Mouse (Mus musculus) kidney, adult 2 months (tissue): Measurements from ENCODE around the gene Chd4. TPM values are rescaled to one million over a fixed set of nuclear protein-coding genes. Genes with fewer than 3 reads are reported as not detected.

Source experiments
- DNase-seq: peaks from one replicate; pipeline ENCODE4 v3.0.0; 2021
- H3K27ac ChIP-seq: fragments of 200-500 bp; 2 replicates; pipeline ENCODE4 v1.5.1; 2012; ENCODE audit warnings: low read depth, low read length, control low read depth, inconsistent platforms; ENCODE audit not compliant: insufficient read depth
- H3K27me3 ChIP-seq: fragments of 200-500 bp; replicated peaks from 2 replicates; pipeline ENCODE4 v1.6.1; 2012; ENCODE audit warnings: mild to moderate bottlenecking, moderate library complexity, low read length, inconsistent platforms; ENCODE audit not compliant: control insufficient read depth, insufficient read depth
- H3K36me3 ChIP-seq: fragments of 200-500 bp; 2 replicates; pipeline ENCODE4 v1.6.1; 2012; ENCODE audit warnings: mild to moderate bottlenecking, moderate library complexity, low read length, inconsistent platforms; ENCODE audit not compliant: control insufficient read depth, insufficient read depth
- H3K4me1 ChIP-seq: fragments of 200-500 bp; 2 replicates; pipeline ENCODE4 v1.6.1; 2011; ENCODE audit warnings: low read length; ENCODE audit not compliant: control insufficient read depth, insufficient read depth
- H3K4me3 ChIP-seq: fragments of 200-500 bp; 2 replicates; pipeline ENCODE4 v1.5.1; 2011; ENCODE audit warnings: mild to moderate bottlenecking, low read depth, low read length, control low read depth; ENCODE audit not compliant: insufficient read depth
- CTCF ChIP-seq: fragments of 200-500 bp; conservative IDR thresholded peaks from 2 replicates; pipeline ENCODE4 v1.5.1; 2011; ENCODE audit warnings: low read depth, mild to moderate bottlenecking, control low read depth, low read length, moderate library complexity, mixed read lengths; ENCODE audit not compliant: insufficient read depth, insufficient read length
- POLR2A ChIP-seq: fragments of 200-500 bp; IDR thresholded peaks from one replicate; pipeline ENCODE4 v1.6.1; 2011; ENCODE audit warnings: low read depth, low read length, control low read depth
- WGBS: fragments of 180-500 bp; shearing (Covaris S2); methylation state at CpG from one replicate; pipeline ENCODE4 v1.1.7; 2018; 5-methylcytosine and 5-hydroxymethylcytosine counted together
- polyA plus RNA-seq: library from polyadenylated mRNA; depleted of rRNA; stranded (reverse); fragments of >200 nt; gene quantifications from 2 replicates; pipeline ENCODE4 v1.2.3, GENCODE M21; 2012

The Chd4 gene
- polyA plus RNA-seq, 1 experiment: 43.6 TPM

DNA sequence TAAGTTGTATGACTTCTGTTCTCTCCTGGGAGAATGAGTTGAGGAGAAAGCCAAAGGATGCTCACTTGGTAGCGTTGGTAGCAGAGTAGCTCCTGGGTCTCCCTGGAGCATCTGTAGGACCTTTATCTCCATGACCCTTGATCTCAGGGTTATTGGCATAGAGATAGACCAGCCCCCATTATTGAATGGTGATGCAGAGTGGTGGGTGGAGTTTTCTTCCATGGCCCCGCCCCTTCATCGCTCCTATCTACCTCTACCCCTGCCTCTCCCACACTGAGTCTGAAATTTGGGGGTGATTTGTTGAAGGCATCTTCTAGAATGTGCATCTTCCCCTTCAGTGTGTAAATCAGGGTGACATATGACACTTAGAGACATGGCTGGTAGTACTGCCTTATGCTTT lies 60.7 kb downstream of the Chd4 start:
- 83% methylated on average over 3 of the region's 3 CpGs for WGBS
- TF ChIP-seq POLR2A (no peak), CTCF (no peak)
- no peaks in the 10 kb centered on the region for H3K36me3 ChIP-seq
- H3K4me1 ChIP-seq: no peaks in the 10 kb centered on the region; the same call in 1 of the 2 replicates
- no peak overlapping the region for H3K4me3 ChIP-seq
- DNase-seq: no peak
- H3K27me3 ChIP-seq: no peaks in the 10 kb centered on the region
- no peak overlapping the region for H3K27ac ChIP-seq

DNA sequence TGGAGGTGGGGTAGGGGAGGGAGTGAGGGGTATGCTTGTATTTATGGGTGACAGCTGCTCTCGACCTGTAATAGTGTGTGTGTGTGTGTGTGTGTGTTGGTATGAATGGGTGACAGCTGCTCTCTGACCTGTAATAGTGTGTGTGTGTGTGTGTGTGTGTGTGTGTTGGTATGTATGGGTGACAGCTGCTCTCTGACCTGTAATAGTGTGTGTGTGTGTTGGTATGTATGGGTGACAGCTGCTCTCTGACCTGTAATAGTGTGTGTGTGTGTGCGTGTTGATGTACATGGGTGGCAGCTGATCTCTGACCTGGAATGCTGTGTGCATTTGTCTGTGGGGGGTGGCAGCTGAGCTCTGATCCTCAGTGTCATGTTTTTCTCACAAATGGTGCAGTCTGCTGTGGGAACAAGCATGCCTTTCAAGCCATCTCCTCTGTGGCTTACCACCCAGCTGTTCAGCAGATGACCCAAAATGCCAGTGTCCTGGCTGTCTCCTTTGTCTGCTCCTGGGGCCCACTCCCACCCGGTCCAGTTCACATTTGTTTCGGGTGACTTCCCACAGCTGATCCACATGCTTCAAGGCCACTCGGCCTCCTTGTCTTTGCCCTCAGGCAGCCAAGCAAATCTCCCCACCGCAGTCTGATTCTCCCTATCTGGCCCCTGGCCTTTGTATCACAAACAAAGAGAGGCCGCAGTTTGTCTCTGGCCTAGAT lies 61.3 kb downstream of the Chd4 start:
- Histone ChIP-seq H3K27ac (no peak overlapping the region), H3K4me3 (no peak overlapping the region), H3K36me3 (no peaks in the 10 kb centered on the region), H3K4me1 (no peaks in the 10 kb centered on the region; the same call in 1 of the 2 replicates), H3K27me3 (no peaks in the 10 kb centered on the region)
- TF ChIP-seq POLR2A (no peak), CTCF (no peak)
- DNase-seq: peak; percentile 40
- 38% methylated on average over 7 of the region's 7 CpGs for WGBS

DNA sequence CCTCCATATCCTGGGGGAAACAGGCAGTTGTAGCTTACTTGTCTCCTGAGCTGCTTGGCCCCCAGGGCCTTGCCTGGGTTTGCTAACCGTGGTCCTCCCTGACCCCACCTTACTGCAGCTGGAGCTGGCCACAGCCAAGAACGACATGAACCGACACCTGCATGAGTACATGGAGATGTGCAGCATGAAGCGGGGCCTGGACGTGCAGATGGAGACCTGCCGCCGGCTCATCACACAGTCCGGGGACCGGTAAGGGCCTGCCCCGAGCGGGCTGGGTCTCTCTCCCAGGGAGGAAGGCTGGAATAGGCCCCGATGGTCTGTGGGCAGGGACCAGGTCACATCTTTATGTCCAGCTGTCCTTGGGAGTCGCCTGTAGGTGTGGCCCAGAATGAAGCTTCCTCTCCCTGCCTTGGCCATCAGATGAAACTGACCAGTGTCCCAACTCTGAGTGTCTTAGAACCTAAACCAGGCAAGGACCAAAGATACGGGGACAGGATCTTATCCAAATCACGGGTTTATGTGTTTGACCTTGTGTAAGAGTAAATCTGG lies 63.2 kb downstream of the Chd4 start:
- TF ChIP-seq POLR2A: no peak
- TF ChIP-seq CTCF: no peak
- Histone ChIP-seq H3K27ac (no peak overlapping the region), H3K4me1 (no peaks in the 10 kb centered on the region; the same call in 1 of the 2 replicates), H3K4me3 (no peak overlapping the region), H3K27me3 (no peaks in the 10 kb centered on the region), H3K36me3 (peaks cover 5% of the 10 kb centered on the region)
- DNase-seq: no peak
- 78% methylated on average over 15 of the region's 15 CpGs for WGBS

DNA sequence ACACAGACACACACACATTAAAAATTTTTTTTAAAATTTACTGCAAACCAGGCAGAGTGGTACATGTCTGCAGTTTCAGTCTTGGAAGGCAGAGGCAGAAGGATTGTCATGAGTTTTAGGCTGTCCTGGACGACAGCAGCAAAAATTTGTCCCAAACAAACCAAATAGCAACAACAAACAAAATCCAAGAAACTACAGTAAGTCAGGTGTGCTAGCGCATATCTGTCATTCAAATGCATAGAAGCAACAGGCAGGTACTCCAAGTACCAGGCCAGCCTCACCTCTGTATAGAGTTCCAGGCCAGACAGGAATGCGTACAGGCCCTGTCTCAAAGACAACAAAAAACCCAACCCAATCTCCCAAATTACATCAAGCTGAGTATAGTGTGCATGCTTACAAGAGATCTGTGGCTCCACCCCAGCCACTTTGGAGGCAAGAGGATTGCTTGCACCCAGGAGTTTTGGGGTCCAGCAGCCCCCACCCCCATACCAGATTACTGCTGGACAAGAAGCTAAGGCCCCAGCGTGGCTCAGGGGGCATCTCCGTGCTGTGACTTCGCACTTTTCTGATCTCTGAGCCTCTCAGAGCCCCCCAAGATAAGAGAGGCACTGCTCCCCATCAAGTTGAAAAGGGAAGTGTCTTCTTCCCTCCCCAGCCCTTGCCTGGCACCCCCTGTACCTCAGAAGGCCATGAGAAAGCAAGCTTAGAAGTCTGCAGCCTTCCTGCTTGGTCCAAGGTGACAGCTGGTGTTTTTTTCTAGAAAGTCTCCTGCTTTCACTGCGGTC lies 64.2 kb downstream of the Chd4 start:
- H3K36me3 ChIP-seq: peaks cover 5% of the 10 kb centered on the region
- no peak for DNase-seq
- H3K27me3 ChIP-seq: no peaks in the 10 kb centered on the region
- TF ChIP-seq POLR2A (no peak), CTCF (no peak)
- no peaks in the 10 kb centered on the region; the same call in 1 of the 2 replicates for H3K4me1 ChIP-seq
- no peak overlapping the region for H3K27ac ChIP-seq
- no peak overlapping the region for H3K4me3 ChIP-seq
- WGBS: 87% methylated on average over 7 of the region's 7 CpGs

DNA sequence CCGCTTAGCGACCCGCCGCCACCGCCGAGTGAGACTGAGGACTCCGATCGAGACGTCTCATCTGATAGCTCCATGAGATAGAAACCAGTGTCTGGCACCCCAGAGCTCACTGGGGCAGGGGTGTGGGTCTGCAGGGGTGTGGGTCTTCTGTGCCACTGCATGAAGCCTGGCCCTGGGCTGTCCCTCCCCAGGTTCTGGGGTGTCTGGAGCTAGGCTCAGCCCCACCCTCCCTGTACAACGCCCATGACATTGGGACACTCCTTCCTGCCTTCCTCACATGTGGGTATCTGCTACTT lies 64.7 kb downstream of the Chd4 start:
- TF ChIP-seq CTCF: no peak
- TF ChIP-seq POLR2A: no peak
- H3K36me3 ChIP-seq: peaks cover 5% of the 10 kb centered on the region
- no peak for DNase-seq
- H3K27me3 ChIP-seq: no peaks in the 10 kb centered on the region
- 68% methylated on average over 10 of the region's 10 CpGs for WGBS
- no peaks in the 10 kb centered on the region; the same call in 1 of the 2 replicates for H3K4me1 ChIP-seq
- H3K27ac ChIP-seq: peak overlapping the region; percentile 33; the same call in 1 of the 2 replicates
- H3K4me3 ChIP-seq: no peak overlapping the region

DNA sequence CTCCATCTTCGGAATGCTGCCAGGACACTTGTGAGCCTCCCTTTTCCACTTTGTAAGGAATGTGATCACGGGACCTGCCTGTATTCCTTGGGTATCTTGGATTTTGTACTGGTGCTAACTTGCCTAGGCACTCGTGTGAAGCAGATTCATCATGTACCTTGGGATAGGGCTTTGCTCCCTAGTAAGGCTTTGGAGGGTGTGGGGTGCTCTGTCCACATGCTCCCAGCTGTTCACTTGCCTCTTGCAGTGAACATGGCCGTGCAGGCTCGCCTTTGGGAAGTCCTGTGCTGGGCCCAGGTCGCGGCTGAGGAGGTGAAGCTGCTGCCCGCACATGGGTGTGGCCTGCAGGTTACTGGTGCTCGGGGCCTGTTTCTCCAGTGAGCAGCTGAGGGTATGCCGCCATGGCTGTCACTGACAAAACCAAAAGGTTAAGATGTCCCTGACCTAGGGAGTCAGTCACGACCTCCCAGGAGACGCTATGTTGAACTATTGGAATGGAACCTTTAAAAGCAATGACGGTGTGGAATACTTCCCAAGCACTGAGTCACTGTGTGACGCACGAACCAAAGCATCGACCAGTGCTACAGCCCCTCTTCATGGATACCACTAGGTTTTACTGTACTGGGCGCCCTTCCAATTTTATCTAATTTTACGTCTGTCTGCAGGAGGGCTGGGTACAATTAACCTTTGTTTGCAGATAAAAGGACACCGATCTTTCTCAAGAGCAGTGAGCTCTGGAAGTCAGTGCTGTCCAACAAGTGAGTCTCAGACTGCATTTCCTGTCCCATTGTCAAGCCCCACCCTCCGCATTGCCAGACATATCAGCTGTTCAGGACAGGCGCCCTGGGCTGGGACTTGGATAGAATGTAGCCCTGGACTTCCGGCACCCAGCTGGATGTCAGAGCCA lies 65.3 kb downstream of the Chd4 start:
- Histone ChIP-seq H3K4me1 (no peaks in the 10 kb centered on the region; the same call in 1 of the 2 replicates), H3K36me3 (peaks cover 5% of the 10 kb centered on the region), H3K4me3 (no peak overlapping the region), H3K27ac (peak overlapping the region; percentile 33; the same call in 1 of the 2 replicates), H3K27me3 (no peaks in the 10 kb centered on the region)
- WGBS: 28% methylated on average over 22 of the region's 22 CpGs
- DNase-seq: peak; percentile 90
- no peak for TF ChIP-seq CTCF
- TF ChIP-seq POLR2A: peak; percentile 8
